Mouse (Mus musculus): ENCODE measurements around the gene Serpinf2. TPM values are rescaled to one million over a fixed set of nuclear protein-coding genes. Genes with fewer than 3 reads are reported as not detected.

Gene Serpinf2
- total and polyA plus RNA-seq, 3 experiments = 0.03 to 0.33 TPM; not detected in 1

DNA sequence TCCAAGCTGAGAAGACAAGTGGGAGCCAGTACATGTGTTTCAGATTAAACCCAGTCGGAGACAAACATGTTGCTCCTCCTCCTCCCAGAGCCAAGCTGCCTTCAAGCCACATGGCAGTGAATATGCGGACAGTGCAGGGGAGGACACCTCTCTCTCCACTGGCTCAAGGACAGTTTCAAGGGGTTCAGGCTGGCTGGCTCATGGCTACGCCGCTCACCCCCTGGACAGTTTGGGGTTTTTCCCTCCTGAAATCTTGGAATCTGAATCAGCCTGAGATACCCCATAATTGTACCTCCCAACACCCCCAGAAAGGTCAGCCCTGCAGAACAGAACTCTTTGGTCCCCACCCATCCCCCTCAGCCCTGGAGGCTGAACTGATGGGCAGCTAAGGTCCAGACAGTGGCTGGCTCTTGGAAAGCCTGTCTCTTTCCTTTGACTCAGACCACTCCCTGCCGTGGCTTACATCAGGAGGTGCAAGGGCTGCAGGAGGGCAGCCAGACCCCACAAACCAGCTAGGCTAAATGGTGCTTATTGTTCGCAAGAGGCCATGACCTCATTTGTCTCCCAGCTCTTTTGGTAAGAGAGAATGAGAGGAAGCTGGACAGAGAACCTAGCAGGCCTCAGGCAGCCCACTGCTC is 17.9 kb downstream of the Serpinf2 start:
- no peak for ATAC-seq (ENCODE audit: extremely low read depth, insufficient number of reproducible peaks, low FRiP score, poor library complexity, severe bottlenecking)
- Histone ChIP-seq H3K27me3 (ENCODE audit: insufficient read depth, low read length) (peaks cover 49% of the 10 kb centered on the region), H3K9me3 (replicated peaks) (no peaks in the 10 kb centered on the region), H3K36me3 (replicated peaks) (no peaks in the 10 kb centered on the region), H3K4me1 (ENCODE audit: insufficient read depth, low read depth, low read length) (peaks cover 3% of the 10 kb centered on the region; the same call in 1 of the 2 replicates), H3K4me3 (ENCODE audit: low read depth, low read length) (no peak overlapping the region)
- TF ChIP-seq GATA2 (IDR thresholded peaks at IDR 0.05; ENCODE audit: borderline replicate concordance, low read depth, low read length) (no peak), TAL1 (conservative IDR thresholded peaks at IDR 0.05; ENCODE audit: low read depth, low read length) (no peak)
- DNase-seq (ENCODE audit: low spot score) = no peak

DNA sequence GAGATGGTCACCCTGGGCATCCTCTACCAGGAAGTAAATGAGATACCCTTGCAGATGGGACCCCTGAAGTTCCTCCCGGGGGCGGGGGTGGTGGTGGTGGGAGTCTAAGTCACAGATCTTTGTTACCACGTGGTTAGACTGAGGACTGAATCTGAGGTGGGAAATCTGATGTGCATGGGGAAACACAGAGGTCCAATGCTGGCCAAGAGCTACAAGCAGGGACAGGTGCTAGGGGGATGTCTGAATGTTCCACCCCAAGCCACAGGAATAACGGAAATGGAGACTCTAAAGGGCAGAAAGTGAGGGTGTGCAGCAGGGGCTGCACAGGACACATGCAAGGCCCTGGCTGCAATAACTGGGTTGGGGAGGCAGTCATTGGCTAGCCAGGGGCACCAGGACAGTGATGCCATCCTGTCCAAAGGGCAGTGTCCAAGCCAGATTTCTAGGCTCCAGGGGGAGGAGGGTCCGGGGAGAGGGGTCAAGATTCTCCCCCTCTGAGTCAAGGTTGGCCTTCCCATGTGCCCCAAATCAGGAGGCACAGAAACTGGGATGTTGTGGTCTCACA is 18.5 kb downstream of the Serpinf2 start:
- Histone ChIP-seq H3K4me1 (ENCODE audit: insufficient read depth, low read depth, low read length) (peaks cover 3% of the 10 kb centered on the region; the same call in 1 of the 2 replicates), H3K36me3 (replicated peaks) (no peaks in the 10 kb centered on the region), H3K27me3 (ENCODE audit: insufficient read depth, low read length) (peaks cover 53% of the 10 kb centered on the region), H3K4me3 (ENCODE audit: low read depth, low read length) (no peak overlapping the region), H3K9me3 (replicated peaks) (no peaks in the 10 kb centered on the region)
- ATAC-seq (ENCODE audit: extremely low read depth, insufficient number of reproducible peaks, low FRiP score, poor library complexity, severe bottlenecking) (no peak), DNase-seq (ENCODE audit: low spot score) (no peak)
- no peak for TF ChIP-seq POLR2AphosphoS5 (IDR thresholded peaks at IDR 0.05; ENCODE audit: insufficient replicate concordance, low read depth, low read length)
- no peak for TF ChIP-seq CTCF (IDR thresholded peaks at IDR 0.05; ENCODE audit: low read depth, low read length)
- no peak for TF ChIP-seq GATA1 (IDR thresholded peaks at IDR 0.05; ENCODE audit: borderline replicate concordance, low read length)
- TF ChIP-seq GATA2 (IDR thresholded peaks at IDR 0.05; ENCODE audit: borderline replicate concordance, low read depth, low read length) = no peak
- TF ChIP-seq TAL1 (conservative IDR thresholded peaks at IDR 0.05; ENCODE audit: low read depth, low read length) = no peak

DNA sequence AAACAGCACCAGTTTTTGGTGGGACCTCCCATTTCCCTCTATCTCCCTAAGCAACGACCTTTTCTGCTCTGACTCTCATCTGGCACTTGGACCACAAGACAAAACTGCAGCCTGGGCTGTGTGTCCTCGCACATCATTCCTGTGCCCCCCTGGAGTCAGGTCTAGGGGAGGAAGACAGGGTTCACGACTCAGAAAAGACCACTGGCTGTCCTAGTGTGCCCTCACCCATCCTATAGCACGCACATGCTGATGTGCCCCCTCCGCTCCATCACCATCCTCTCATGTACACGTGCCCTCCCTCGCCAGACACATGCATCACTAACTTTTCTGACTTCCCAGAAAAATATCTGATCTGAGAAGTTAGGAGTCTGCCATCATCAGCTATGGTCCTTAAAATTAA is 19.4 kb downstream of the Serpinf2 start:
- DNase-seq (ENCODE audit: low spot score) = no peak
- Histone ChIP-seq H3K36me3 (replicated peaks) (no peaks in the 10 kb centered on the region), H3K27me3 (ENCODE audit: insufficient read depth, low read length) (peaks cover 48% of the 10 kb centered on the region), H3K9me3 (replicated peaks) (no peaks in the 10 kb centered on the region), H3K4me3 (ENCODE audit: low read depth, low read length) (no peak overlapping the region), H3K4me1 (ENCODE audit: insufficient read depth, low read depth, low read length) (peaks cover 11% of the 10 kb centered on the region)
- TF ChIP-seq GATA2 (IDR thresholded peaks at IDR 0.05; ENCODE audit: borderline replicate concordance, low read depth, low read length) = no peak
- no peak for TF ChIP-seq CTCF (IDR thresholded peaks at IDR 0.05; ENCODE audit: low read depth, low read length)
- TF ChIP-seq POLR2AphosphoS5 (IDR thresholded peaks at IDR 0.05; ENCODE audit: insufficient replicate concordance, low read depth, low read length) = no peak
- TF ChIP-seq TAL1 (conservative IDR thresholded peaks at IDR 0.05; ENCODE audit: low read depth, low read length) = no peak
- TF ChIP-seq GATA1 (IDR thresholded peaks at IDR 0.05; ENCODE audit: borderline replicate concordance, low read length) = no peak
- ATAC-seq (ENCODE audit: extremely low read depth, insufficient number of reproducible peaks, low FRiP score, poor library complexity, severe bottlenecking) = no peak

DNA sequence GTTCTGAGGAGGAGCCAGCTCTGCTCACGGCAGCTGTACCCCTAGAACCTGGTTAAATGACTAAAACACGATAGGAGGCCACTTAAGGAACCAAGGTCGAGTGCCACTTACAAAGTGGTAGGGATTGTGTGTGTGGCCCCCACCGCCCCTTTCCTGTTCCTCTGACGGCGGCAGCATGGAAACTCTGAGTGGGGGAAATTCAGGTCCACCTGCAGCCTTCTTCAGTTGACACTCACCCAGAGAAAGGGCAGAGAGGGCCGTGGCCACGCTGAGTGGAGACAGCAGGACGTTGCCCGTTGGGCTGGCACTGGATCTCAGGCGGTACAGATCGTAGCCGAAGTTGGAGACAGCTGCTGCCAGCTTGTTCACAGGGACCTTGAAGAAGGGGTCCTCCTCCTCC is 23.4 kb downstream of the Serpinf2 start:
- no peak for TF ChIP-seq GATA1 (IDR thresholded peaks at IDR 0.05; ENCODE audit: borderline replicate concordance, low read length)
- TF ChIP-seq POLR2AphosphoS5 (IDR thresholded peaks at IDR 0.05; ENCODE audit: insufficient replicate concordance, low read depth, low read length) = no peak
- no peak for TF ChIP-seq CTCF (IDR thresholded peaks at IDR 0.05; ENCODE audit: low read depth, low read length)
- no peak for TF ChIP-seq GATA2 (IDR thresholded peaks at IDR 0.05; ENCODE audit: borderline replicate concordance, low read depth, low read length)
- no peak for TF ChIP-seq TAL1 (conservative IDR thresholded peaks at IDR 0.05; ENCODE audit: low read depth, low read length)
- no peaks in the 10 kb centered on the region for H3K9me3 ChIP-seq (replicated peaks)
- peaks cover 22% of the 10 kb centered on the region for H3K27me3 ChIP-seq (ENCODE audit: insufficient read depth, low read length)
- ATAC-seq (ENCODE audit: extremely low read depth, insufficient number of reproducible peaks, low FRiP score, poor library complexity, severe bottlenecking) (no peak), DNase-seq (ENCODE audit: low spot score) (no peak)
- H3K4me3 ChIP-seq (ENCODE audit: low read depth, low read length) = no peak overlapping the region
- H3K36me3 ChIP-seq (replicated peaks) = no peaks in the 10 kb centered on the region
- H3K4me1 ChIP-seq (ENCODE audit: insufficient read depth, low read depth, low read length) = peaks cover 25% of the 10 kb centered on the region

DNA sequence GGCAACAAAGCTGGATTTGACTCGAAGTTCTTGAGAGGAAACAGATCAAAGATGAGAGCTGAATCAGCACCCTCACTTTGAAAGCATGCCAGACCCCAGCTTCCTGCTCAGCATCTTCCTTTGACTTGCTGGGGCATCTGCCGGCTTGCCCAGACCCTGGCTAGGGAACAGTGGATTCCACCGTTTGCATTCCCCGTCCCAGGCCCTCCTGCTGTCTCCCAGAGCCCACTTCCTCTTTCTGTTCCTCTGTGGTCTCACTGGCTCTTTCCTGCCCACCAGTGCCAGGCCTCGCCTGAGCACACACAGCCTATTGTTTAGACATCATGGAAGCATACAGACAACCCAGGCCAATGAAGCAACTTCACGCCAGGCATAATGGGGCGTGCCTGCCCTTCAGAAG is 24.3 kb downstream of the Serpinf2 start:
- H3K9me3 ChIP-seq (replicated peaks) = no peaks in the 10 kb centered on the region
- TF ChIP-seq POLR2AphosphoS5 (IDR thresholded peaks at IDR 0.05; ENCODE audit: insufficient replicate concordance, low read depth, low read length) (no peak), GATA2 (IDR thresholded peaks at IDR 0.05; ENCODE audit: borderline replicate concordance, low read depth, low read length) (no peak)
- no peak overlapping the region for H3K4me3 ChIP-seq (ENCODE audit: low read depth, low read length)
- peaks cover 25% of the 10 kb centered on the region for H3K4me1 ChIP-seq (ENCODE audit: insufficient read depth, low read depth, low read length)
- H3K36me3 ChIP-seq (replicated peaks) = no peaks in the 10 kb centered on the region
- ATAC-seq (ENCODE audit: extremely low read depth, insufficient number of reproducible peaks, low FRiP score, poor library complexity, severe bottlenecking) (no peak), DNase-seq (ENCODE audit: low spot score) (peak; percentile 54)
- peaks cover 19% of the 10 kb centered on the region for H3K27me3 ChIP-seq (ENCODE audit: insufficient read depth, low read length)

DNA sequence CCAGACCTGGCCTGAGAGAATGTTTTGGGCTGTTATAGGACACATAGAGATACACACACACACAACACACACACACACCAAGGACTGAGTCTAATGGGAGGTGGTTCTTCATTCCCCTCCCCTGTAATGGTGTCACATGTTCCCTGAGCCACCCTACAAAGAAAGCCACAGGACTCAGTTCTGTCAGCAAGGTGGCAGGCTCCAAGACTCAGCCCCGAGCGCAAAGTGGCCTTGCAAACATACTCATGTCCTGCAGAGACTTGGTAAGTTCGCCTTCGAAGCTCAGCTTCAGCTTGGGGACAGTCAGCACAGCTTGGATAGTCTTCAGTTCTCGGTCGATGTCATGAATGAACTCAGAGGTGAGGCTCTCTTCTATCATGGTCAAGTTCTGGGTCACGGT is 28.8 kb downstream of the Serpinf2 start:
- ATAC-seq (ENCODE audit: extremely low read depth, insufficient number of reproducible peaks, low FRiP score, poor library complexity, severe bottlenecking) = no peak
- no peaks in the 10 kb centered on the region for H3K9me3 ChIP-seq (replicated peaks)
- TF ChIP-seq TAL1 (conservative IDR thresholded peaks at IDR 0.05; ENCODE audit: low read depth, low read length) = no peak
- TF ChIP-seq GATA1 (IDR thresholded peaks at IDR 0.05; ENCODE audit: borderline replicate concordance, low read length) = no peak
- TF ChIP-seq GATA2 (IDR thresholded peaks at IDR 0.05; ENCODE audit: borderline replicate concordance, low read depth, low read length) = no peak
- no peak for TF ChIP-seq CTCF (IDR thresholded peaks at IDR 0.05; ENCODE audit: low read depth, low read length)
- TF ChIP-seq POLR2AphosphoS5 (IDR thresholded peaks at IDR 0.05; ENCODE audit: insufficient replicate concordance, low read depth, low read length) = no peak
- no peak overlapping the region for H3K4me3 ChIP-seq (ENCODE audit: low read depth, low read length)
- H3K4me1 ChIP-seq (ENCODE audit: insufficient read depth, low read depth, low read length) = peaks cover 20% of the 10 kb centered on the region
- peaks cover 8% of the 10 kb centered on the region for H3K36me3 ChIP-seq (replicated peaks)
- no peaks in the 10 kb centered on the region; the same call in 1 of the 2 replicates for H3K27me3 ChIP-seq (ENCODE audit: insufficient read depth, low read length)
- DNase-seq (ENCODE audit: low spot score) = no peak
